Mouse (Mus musculus): ENCODE data around the gene Fndc10.
A peak's percentile ranks its signal among the peaks of the same experiment; 100 is the strongest.

- TF ChIP-seq CTCF (IDR thresholded peaks at IDR 0.05) (peak; percentile 6; the same call in 1 of the 2 replicates), EP300 (IDR thresholded peaks at IDR 0.05) (no peak)
These were observed 25.2 kb upstream of the Fndc10 start, which contains the start of gene Mib2 for GRCm38 (mm10) chr4:155668689-155669597.
